14 mouse cellular contexts compared by ENCODE assay signal in genomic region chr3:104765021-104765420, GRCm38 (mm10). TPM values are rescaled to one million over a fixed set of nuclear protein-coding genes. Genes with fewer than 3 reads are reported as not detected.
A peak's percentile ranks its signal among the peaks of the same experiment; 100 is the strongest.
DNase-seq lines count a peak whose midpoint lies in the region; ATAC-seq and TF ChIP-seq lines count a peak whose summit lies in the region.
"Had no signal": no experiment of that assay in that cellular context is flagged by ENCODE, and none has a peak within 500 bp of the region (broad histone marks: within the 10 kb centered on the region; RNA-seq: fewer than 3 reads in every experiment).

No protein-coding gene starts in this region.

- DNase-seq in adrenal gland, postnatal 10 days: peak; percentile 39
- DNase-seq in adrenal gland, adult 18-20 months (ENCODE audit: low spot score in 2 of 2): no peak
- DNase-seq in layer of hippocampus, adult 2 months (ENCODE audit: low spot score in 2 of 2): no peak
- DNase-seq in layer of hippocampus, postnatal 36 days: no peak
- DNase-seq in limb, embryonic 10.5 days (ENCODE audit: low spot score): peak; percentile 57
- no peak for DNase-seq in cerebellum, adult 11-12 months
- DNase-seq: heart, postnatal 4 days had no signal

- H3K4me1 ChIP-seq in ES-Bruce4 (ENCODE audit: control insufficient read depth, insufficient read depth, low read length): no peaks in the 10 kb centered on the region
- peaks cover 16% of the 10 kb centered on the region for H3K4me1 ChIP-seq in limb, embryonic 10.5 days
- H3K4me1 ChIP-seq: forebrain, embryonic 13.5 days; limb, embryonic 15.5 days had no signal

- H3K9ac ChIP-seq in ES-Bruce4 (ENCODE audit: low read depth, poor library complexity, severe bottlenecking): no peak overlapping the region
- H3K9ac ChIP-seq: forebrain, embryonic 13.5 days; limb, embryonic 15.5 days had no signal

- no peaks in the 10 kb centered on the region for H3K9me3 ChIP-seq in ES-Bruce4 (replicated peaks; ENCODE audit: control insufficient read depth, insufficient read depth, low read length, poor library complexity, severe bottlenecking)
- no peaks in the 10 kb centered on the region for H3K9me3 ChIP-seq in limb, embryonic 10.5 days (replicated peaks)
- H3K9me3 ChIP-seq: forebrain, embryonic 13.5 days; limb, embryonic 15.5 days had no signal

- TF ChIP-seq POLR2A in ES-Bruce4 (IDR thresholded peaks at IDR 0.05; ENCODE audit: insufficient read depth, low read length): no peak

- 28% methylated on average over 4 of the region's 4 CpGs for WGBS in limb, embryonic 10.5 days

- H3K4me3 ChIP-seq in layer of hippocampus, adult 2 months: no peak overlapping the region
- H3K4me3 ChIP-seq in ES-Bruce4 (ENCODE audit: low read depth, low read length): no peak overlapping the region
- no peak overlapping the region for H3K4me3 ChIP-seq in limb, embryonic 10.5 days
- H3K4me3 ChIP-seq: forebrain, embryonic 13.5 days; limb, embryonic 15.5 days; myocyte had no signal

- TF ChIP-seq EP300 in ES-Bruce4 (IDR thresholded peaks at IDR 0.05; ENCODE audit: insufficient read depth, low read depth, low read length): no peak

- no peak for ATAC-seq in inflammation-experienced regulatory T-cells, adult 6 months
- ATAC-seq: forebrain, embryonic 13.5 days had no signal

- no peak overlapping the region for H3K27ac ChIP-seq in layer of hippocampus, adult 2 months
- H3K27ac ChIP-seq in ES-Bruce4 (ENCODE audit: insufficient read depth, low read length): no peak overlapping the region
- no peak overlapping the region for H3K27ac ChIP-seq in limb, embryonic 10.5 days
- H3K27ac ChIP-seq: forebrain, embryonic 13.5 days; limb, embryonic 15.5 days had no signal

- peak; percentile 73 for TF ChIP-seq CTCF in layer of hippocampus, adult 2 months (conservative IDR thresholded peaks at IDR 0.05)
- peak; percentile 47 for TF ChIP-seq CTCF in ES-Bruce4 (IDR thresholded peaks at IDR 0.05; ENCODE audit: low read depth, low read length)

- H3K36me3 ChIP-seq in ES-Bruce4 (ENCODE audit: control insufficient read depth, insufficient read depth, low read length, poor library complexity, severe bottlenecking): no peaks in the 10 kb centered on the region
- no peaks in the 10 kb centered on the region for H3K36me3 ChIP-seq in limb, embryonic 10.5 days
- H3K36me3 ChIP-seq: limb, embryonic 15.5 days had no signal

- H3K27me3 ChIP-seq in ES-Bruce4 (ENCODE audit: control insufficient read depth, insufficient read depth, low read length, poor library complexity, severe bottlenecking): no peaks in the 10 kb centered on the region
- peaks cover 30% of the 10 kb centered on the region for H3K27me3 ChIP-seq in limb, embryonic 10.5 days (ENCODE audit: low read depth, poor library complexity, severe bottlenecking)
- H3K27me3 ChIP-seq: limb, embryonic 15.5 days had no signal

RNA-seq across cellular contexts. Expression of gene Ppm1j, which starts 15.8 kb away (rescaled TPM):
- total RNA-seq in adrenal gland, postnatal 10 days (2021): 10 to 100 TPM in 1 of 2 experiments, 1 to 10 TPM in 1; 6.7 to 10.1 TPM
- 1 to 10 TPM; 2.9 to 4.6 TPM for total RNA-seq in adrenal gland, adult 18-20 months (2021)
- under 1 TPM in 1 of 2 experiments, not detected in 1; 0.46 TPM for total RNA-seq in layer of hippocampus, adult 2 months (2021)
- total RNA-seq in layer of hippocampus, postnatal 36 days (2021): under 1 TPM in 1 of 2 experiments, not detected in 1; 0.25 TPM
- 21.4 and 23.8 TPM in 2 replicates for polyA plus RNA-seq in ES-Bruce4 (2011; ENCODE audit: insufficient read depth, insufficient read length, low read depth, missing spikeins)
- 2.5 and 3.2 TPM in 2 replicates for polyA plus RNA-seq in limb, embryonic 10.5 days (2016; fragmentation: Nextera tagmentation; extraction: Ambion mirVana)
- 10 to 100 TPM; 19.0 to 23.8 (median 22.1) TPM for polyA plus RNA-seq in inflammation-experienced regulatory T-cells, adult 6 months (2017; shearing (Covaris generic))

RNA-seq across cellular contexts. Expression of gene Fam19a3, which starts 16.6 kb away (rescaled TPM):
- total RNA-seq in adrenal gland, postnatal 10 days (2021): 1 to 10 TPM in 1 of 2 experiments, under 1 TPM in 1; 0.72 to 1.2 TPM
- total RNA-seq in adrenal gland, adult 18-20 months (2021): 1 to 10 TPM in 1 of 2 experiments, under 1 TPM in 1; 0.60 to 1.2 TPM
- not detected for total RNA-seq in layer of hippocampus, adult 2 months (2021)
- not detected for total RNA-seq in layer of hippocampus, postnatal 36 days (2021)
- polyA plus RNA-seq in ES-Bruce4 (2011; ENCODE audit: insufficient read depth, insufficient read length, low read depth, missing spikeins): 0.20 and 0.31 TPM in 2 replicates
- polyA plus RNA-seq in limb, embryonic 10.5 days (2016; fragmentation: Nextera tagmentation; extraction: Ambion mirVana): 0.18 and 0.20 TPM in 2 replicates
- 1 to 10 TPM in 1 of 3 experiments, under 1 TPM in 2; 0.40 to 1.5 (median 0.50) TPM for polyA plus RNA-seq in inflammation-experienced regulatory T-cells, adult 6 months (2017; shearing (Covaris generic))
- polyA plus RNA-seq: C2C12; myocyte; stomach, embryonic 14.5 days had no signal

RNA-seq across cellular contexts. Expression of gene Rhoc, which starts 23.2 kb away (rescaled TPM):
- total RNA-seq in adrenal gland, postnatal 10 days (2021): 100 to 1,000 TPM; 156 to 166 TPM
- 100 to 1,000 TPM; 105 to 116 TPM for total RNA-seq in adrenal gland, adult 18-20 months (2021)
- 10 to 100 TPM; 22.8 to 24.9 TPM for total RNA-seq in layer of hippocampus, adult 2 months (2021)
- 10 to 100 TPM; 24.0 to 24.3 TPM for total RNA-seq in layer of hippocampus, postnatal 36 days (2021)
- polyA plus RNA-seq in ES-Bruce4 (2011; ENCODE audit: insufficient read depth, insufficient read length, low read depth, missing spikeins): 123 and 125 TPM in 2 replicates
- polyA plus RNA-seq in limb, embryonic 10.5 days (2016; fragmentation: Nextera tagmentation; extraction: Ambion mirVana): 132 and 145 TPM in 2 replicates
- 10 to 100 TPM in 1 of 3 experiments, 1 to 10 TPM in 2; 1.2 to 14.7 (median 2.5) TPM for polyA plus RNA-seq in inflammation-experienced regulatory T-cells, adult 6 months (2017; shearing (Covaris generic))

RNA-seq across cellular contexts. Expression of gene Mov10, which starts 53.3 kb away (rescaled TPM):
- 10 to 100 TPM; 29.8 to 30.0 TPM for total RNA-seq in adrenal gland, postnatal 10 days (2021)
- total RNA-seq in adrenal gland, adult 18-20 months (2021): 10 to 100 TPM in 1 of 2 experiments, 1 to 10 TPM in 1; 9.0 to 15.0 TPM
- total RNA-seq in layer of hippocampus, adult 2 months (2021): 10 to 100 TPM; 10.2 to 11.0 TPM
- total RNA-seq in layer of hippocampus, postnatal 36 days (2021): 10 to 100 TPM in 1 of 2 experiments, 1 to 10 TPM in 1; 8.4 to 12.9 TPM
- 79.9 and 90.4 TPM in 2 replicates for polyA plus RNA-seq in ES-Bruce4 (2011; ENCODE audit: insufficient read depth, insufficient read length, low read depth, missing spikeins)
- 53.4 and 71.0 TPM in 2 replicates for polyA plus RNA-seq in limb, embryonic 10.5 days (2016; fragmentation: Nextera tagmentation; extraction: Ambion mirVana)
- polyA plus RNA-seq in inflammation-experienced regulatory T-cells, adult 6 months (2017; shearing (Covaris generic)): 10 to 100 TPM; 24.0 to 29.1 (median 26.9) TPM

Comparison
In these comparisons a context has a peak if more than half of its experiments do, and no peak if none do; other contexts are left out.
1. DNase-seq: peak in adrenal gland, postnatal 10 days (single experiment) and limb, embryonic 10.5 days (single experiment); none in adrenal gland, adult 18-20 months (0 of 2), layer of hippocampus, adult 2 months (0 of 2), layer of hippocampus, postnatal 36 days (0 of 2) and cerebellum, adult 11-12 months (single experiment).
2. RNA of gene Rhoc, which starts 23.2 kb away (total RNA-seq): 156 to 166 TPM in adrenal gland, postnatal 10 days and 105 to 116 TPM in adrenal gland, adult 18-20 months; 22.8 to 24.9 TPM in layer of hippocampus, adult 2 months and 24.0 to 24.3 TPM in layer of hippocampus, postnatal 36 days; every median in the first group is over 4 times any median in the second.